Mouse (Mus musculus): ENCODE data around the gene Tymp. TPM values are rescaled to one million over a fixed set of nuclear protein-coding genes. Genes with fewer than 3 reads are reported as not detected.

The Tymp gene
- polyA plus RNA-seq, 1 experiment from 2014 or later: 1.7 TPM

DNA sequence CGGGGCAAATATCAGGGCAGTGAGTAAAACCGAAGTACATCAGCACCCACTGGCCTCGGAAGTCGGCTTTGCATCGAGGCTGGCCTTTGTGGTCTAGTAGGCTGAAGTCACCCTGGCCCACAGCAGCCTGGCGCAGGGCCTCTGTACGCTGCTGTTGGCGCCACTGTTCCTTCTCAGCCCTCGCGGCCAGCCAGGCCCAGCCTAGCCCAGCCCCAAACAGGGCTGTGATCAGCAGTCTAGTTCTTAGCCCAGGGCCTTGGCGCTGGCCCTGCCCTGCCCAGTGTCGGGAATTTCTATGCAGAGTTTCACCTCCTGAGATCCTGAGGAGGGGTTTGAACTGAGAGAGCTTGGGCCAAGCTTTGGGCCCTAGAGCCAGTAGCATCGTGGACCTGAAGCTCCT is 4.8 kb downstream of the Tymp start:
- no peak overlapping the region for H3K9ac ChIP-seq (ENCODE audit: low read depth, low read length)
- peaks cover 6% of the 10 kb centered on the region for H3K27me3 ChIP-seq (ENCODE audit: control insufficient read depth, insufficient read depth, low read length)
- no peak overlapping the region for H3K27ac ChIP-seq (ENCODE audit: low read depth, low read length)
- H3K4me1 ChIP-seq (replicated peaks; ENCODE audit: control insufficient read depth, insufficient read depth, low read length): peaks cover 4% of the 10 kb centered on the region; the same call in 1 of the 2 replicates
- H3K36me3 ChIP-seq (ENCODE audit: control insufficient read depth, insufficient read depth, low read length): peaks cover 15% of the 10 kb centered on the region; the same call in 1 of the 2 replicates
- H3K9me3 ChIP-seq (ENCODE audit: control insufficient read depth, low read length): no peaks in the 10 kb centered on the region
- DNase-seq (ENCODE audit: low spot score) (no peak), ATAC-seq (ENCODE audit: low FRiP score) (no peak)
- WGBS: 94% methylated on average over 13 of the region's 13 CpGs
- H3K4me3 ChIP-seq (ENCODE audit: low read depth, low read length): no peak overlapping the region
- no peak overlapping the region for H3K4me2 ChIP-seq (replicated peaks; ENCODE audit: low read depth, low read length)

- no peak overlapping the region for H3K4me2 ChIP-seq (replicated peaks; ENCODE audit: low read depth, low read length)
- DNase-seq (ENCODE audit: low spot score): no peak
- H3K36me3 ChIP-seq (ENCODE audit: control insufficient read depth, insufficient read depth, low read length): peaks cover 20% of the 10 kb centered on the region
- no peaks in the 10 kb centered on the region for H3K9me3 ChIP-seq (ENCODE audit: control insufficient read depth, low read length)
- 92% methylated on average over 4 of the region's 4 CpGs for WGBS
- H3K9ac ChIP-seq (ENCODE audit: low read depth, low read length): no peak overlapping the region
- no peak overlapping the region for H3K4me3 ChIP-seq (ENCODE audit: low read depth, low read length)
- H3K27ac ChIP-seq (ENCODE audit: low read depth, low read length): no peak overlapping the region
- H3K4me1 ChIP-seq (replicated peaks; ENCODE audit: control insufficient read depth, insufficient read depth, low read length): no peaks in the 10 kb centered on the region
- H3K27me3 ChIP-seq (ENCODE audit: control insufficient read depth, insufficient read depth, low read length): no peaks in the 10 kb centered on the region
- ATAC-seq (ENCODE audit: low FRiP score): no peak
Observed at GRCm38 (mm10) chr15:89365141-89365551, 11.7 kb downstream of the Tymp start.

DNA sequence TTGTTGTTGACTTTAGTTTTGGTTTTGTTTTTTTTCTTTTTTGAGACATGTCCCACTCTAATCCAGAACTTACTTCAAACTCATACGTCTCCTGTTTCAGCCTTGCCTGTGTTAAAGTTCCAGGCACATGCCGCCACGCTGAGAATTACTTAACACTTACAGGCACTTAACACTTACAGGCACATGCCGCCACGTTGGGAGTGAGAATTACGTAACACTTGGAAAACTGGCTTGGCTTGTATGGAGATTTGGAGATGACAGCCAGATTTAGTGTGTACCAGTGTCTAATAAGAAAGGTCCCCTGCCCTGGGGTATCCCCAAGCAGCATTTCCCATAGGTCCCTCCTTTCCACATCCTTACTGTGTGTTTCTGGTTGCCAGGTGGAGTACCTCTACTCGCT is 13.8 kb downstream of the Tymp start:
- Histone ChIP-seq H3K27ac (ENCODE audit: low read depth, low read length) (no peak overlapping the region), H3K4me1 (replicated peaks; ENCODE audit: control insufficient read depth, insufficient read depth, low read length) (no peaks in the 10 kb centered on the region), H3K4me2 (replicated peaks; ENCODE audit: low read depth, low read length) (no peak overlapping the region), H3K9ac (ENCODE audit: low read depth, low read length) (no peak overlapping the region), H3K9me3 (ENCODE audit: control insufficient read depth, low read length) (no peaks in the 10 kb centered on the region), H3K36me3 (ENCODE audit: control insufficient read depth, insufficient read depth, low read length) (peaks cover 13% of the 10 kb centered on the region), H3K27me3 (ENCODE audit: control insufficient read depth, insufficient read depth, low read length) (no peaks in the 10 kb centered on the region), H3K4me3 (ENCODE audit: low read depth, low read length) (no peak overlapping the region)
- DNase-seq (ENCODE audit: low spot score) (no peak), ATAC-seq (ENCODE audit: low FRiP score) (no peak)
- 95% methylated on average over 7 of the region's 7 CpGs for WGBS

DNA sequence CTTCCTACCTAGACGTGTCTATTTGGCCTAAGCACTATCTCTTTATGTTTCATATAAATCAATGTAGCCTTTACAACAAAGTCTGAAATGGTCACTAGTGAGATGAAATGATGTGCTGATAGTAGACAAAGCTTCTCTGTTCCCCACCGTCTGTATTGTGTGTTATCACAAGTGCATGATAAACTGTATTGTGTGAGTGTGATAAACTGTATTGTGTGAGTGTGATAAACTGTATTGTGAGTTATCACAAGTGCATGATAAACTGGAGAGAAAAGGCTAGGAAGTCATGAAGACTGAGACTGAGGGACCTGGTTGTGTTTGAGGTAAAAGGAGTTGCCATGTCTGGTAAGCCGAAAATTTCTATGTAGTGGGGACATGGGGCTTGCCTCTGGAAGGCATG is 18.1 kb downstream of the Tymp start:
- ATAC-seq (ENCODE audit: low FRiP score) (no peak), DNase-seq (ENCODE audit: low spot score) (no peak)
- H3K4me3 ChIP-seq (ENCODE audit: low read depth, low read length): no peak overlapping the region
- no peaks in the 10 kb centered on the region for H3K9me3 ChIP-seq (ENCODE audit: control insufficient read depth, low read length)
- no peak overlapping the region for H3K9ac ChIP-seq (ENCODE audit: low read depth, low read length)
- WGBS: 92% methylated on average over 3 of the region's 3 CpGs
- H3K4me1 ChIP-seq (replicated peaks; ENCODE audit: control insufficient read depth, insufficient read depth, low read length): peaks cover 7% of the 10 kb centered on the region; the same call in 1 of the 2 replicates
- H3K27ac ChIP-seq (ENCODE audit: low read depth, low read length): no peak overlapping the region
- no peaks in the 10 kb centered on the region for H3K27me3 ChIP-seq (ENCODE audit: control insufficient read depth, insufficient read depth, low read length)
- H3K36me3 ChIP-seq (ENCODE audit: control insufficient read depth, insufficient read depth, low read length): 0 out of 2 replicates have a peak, but pooled peaks cover 2% of the 10 kb centered on the region
- H3K4me2 ChIP-seq (replicated peaks; ENCODE audit: low read depth, low read length): no peak overlapping the region

DNA sequence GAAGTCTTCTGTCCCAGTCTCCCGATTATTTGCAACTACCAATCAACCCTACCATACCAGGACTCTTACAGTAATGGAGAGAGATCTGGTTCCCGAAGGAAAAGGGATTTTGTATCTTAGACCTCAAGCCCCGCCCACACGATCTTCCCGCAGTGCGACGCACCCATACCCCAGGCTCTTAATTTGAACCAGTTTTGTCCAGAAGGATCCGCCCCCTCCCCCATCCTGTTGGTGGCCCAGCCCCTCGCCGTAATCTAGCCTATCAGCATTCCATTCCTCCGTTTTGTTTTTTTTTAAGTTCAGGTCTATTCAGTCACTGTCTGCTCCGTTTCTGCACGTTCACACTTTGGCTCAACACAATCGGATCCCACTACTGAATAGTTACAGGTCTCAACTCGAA is 20.5 kb downstream of the Tymp start:
- WGBS: under 1% methylated on average over 15 of the region's 15 CpGs

GRCm38 (mm10) chr15:89355241-89356187 is 21.3 kb downstream of the Tymp start, which contains the start of the genes Lmf2 and Ncaph2:
TSS of gene Lmf2 (minus strand) at chr15:89355659.
TSS of gene Ncaph2 (plus strand) at chr15:89355719.
- Histone ChIP-seq H3K36me3 (ENCODE audit: control insufficient read depth, insufficient read depth, low read length) (peaks cover 18% of the 10 kb centered on the region), H3K9ac (ENCODE audit: low read depth, low read length) (peak within 1 kb of the TSS; percentile 88), H3K27me3 (ENCODE audit: control insufficient read depth, insufficient read depth, low read length) (no peaks in the 10 kb centered on the region), H3K4me2 (replicated peaks; ENCODE audit: low read depth, low read length) (peak within 1 kb of the TSS; percentile 68), H3K27ac (ENCODE audit: low read depth, low read length) (peak within 1 kb of the TSS; percentile 27; the same call in 1 of the 2 replicates), H3K9me3 (ENCODE audit: control insufficient read depth, low read length) (no peaks in the 10 kb centered on the region), H3K4me3 (ENCODE audit: low read depth, low read length) (peak within 1 kb of the TSS; percentile 54), H3K4me1 (replicated peaks; ENCODE audit: control insufficient read depth, insufficient read depth, low read length) (peaks cover 7% of the 10 kb centered on the region; the same call in 1 of the 2 replicates)
- ATAC-seq (ENCODE audit: low FRiP score) (peak; percentile 92), DNase-seq (ENCODE audit: low spot score) (peak; percentile 99)
- WGBS: 1% methylated on average over 64 of the region's 64 CpGs

More for the DNA sequence above, 20.5 kb downstream of the Tymp start:
- 0 out of 2 replicates have a peak overlapping the region, but pooled peaks have one; percentile 17 for H3K27ac ChIP-seq (ENCODE audit: low read depth, low read length)
- no peaks in the 10 kb centered on the region for H3K27me3 ChIP-seq (ENCODE audit: control insufficient read depth, insufficient read depth, low read length)
- H3K9ac ChIP-seq (ENCODE audit: low read depth, low read length): peak overlapping the region; percentile 88
- H3K4me1 ChIP-seq (replicated peaks; ENCODE audit: control insufficient read depth, insufficient read depth, low read length): peaks cover 7% of the 10 kb centered on the region; the same call in 1 of the 2 replicates
- ATAC-seq (ENCODE audit: low FRiP score): peak; percentile 67
- no peaks in the 10 kb centered on the region for H3K9me3 ChIP-seq (ENCODE audit: control insufficient read depth, low read length)
- H3K4me2 ChIP-seq (replicated peaks; ENCODE audit: low read depth, low read length): peak overlapping the region; percentile 58
- peak; percentile 91 for DNase-seq (ENCODE audit: low spot score)
- H3K4me3 ChIP-seq (ENCODE audit: low read depth, low read length): peak overlapping the region; percentile 54
- peaks cover 18% of the 10 kb centered on the region for H3K36me3 ChIP-seq (ENCODE audit: control insufficient read depth, insufficient read depth, low read length)

GRCm38 (mm10) chr15:89354455-89354854 is 22.4 kb downstream of the Tymp start:
- no peak overlapping the region for H3K27ac ChIP-seq (ENCODE audit: low read depth, low read length)
- ATAC-seq (ENCODE audit: low FRiP score): peak; percentile 2; the same call in 1 of the 2 replicates
- peak overlapping the region; percentile 68 for H3K4me2 ChIP-seq (replicated peaks; ENCODE audit: low read depth, low read length)

DNA sequence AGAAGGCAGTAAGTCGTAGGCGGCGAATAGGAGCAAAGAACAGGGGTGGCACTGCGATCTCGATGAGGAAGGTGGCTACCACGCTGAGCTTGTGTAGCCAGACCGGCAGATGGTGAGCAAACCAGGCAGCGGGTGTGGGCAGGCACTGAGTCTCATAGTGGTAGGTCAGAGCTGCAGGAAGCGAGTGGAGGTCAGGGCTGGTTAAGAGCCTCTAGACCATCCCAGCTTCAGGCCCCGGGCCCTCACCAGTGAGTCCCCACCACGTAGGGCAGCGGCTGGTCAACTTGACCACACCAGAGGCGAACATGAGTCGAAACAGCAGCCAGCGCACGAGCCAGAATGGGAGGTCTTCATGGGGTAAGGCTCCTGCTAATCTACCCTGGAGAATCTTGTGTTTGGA is 23.0 kb downstream of the Tymp start:
- Histone ChIP-seq H3K27me3 (ENCODE audit: control insufficient read depth, insufficient read depth, low read length) (no peaks in the 10 kb centered on the region), H3K4me1 (replicated peaks; ENCODE audit: control insufficient read depth, insufficient read depth, low read length) (peaks cover 7% of the 10 kb centered on the region; the same call in 1 of the 2 replicates), H3K36me3 (ENCODE audit: control insufficient read depth, insufficient read depth, low read length) (peaks cover 18% of the 10 kb centered on the region), H3K9me3 (ENCODE audit: control insufficient read depth, low read length) (no peaks in the 10 kb centered on the region), H3K27ac (ENCODE audit: low read depth, low read length) (no peak overlapping the region), H3K4me3 (ENCODE audit: low read depth, low read length) (no peak overlapping the region), H3K4me2 (replicated peaks; ENCODE audit: low read depth, low read length) (no peak overlapping the region), H3K9ac (ENCODE audit: low read depth, low read length) (no peak overlapping the region)
- DNase-seq (ENCODE audit: low spot score) (no peak), ATAC-seq (ENCODE audit: low FRiP score) (no peak)
- WGBS: 95% methylated on average over 16 of the region's 16 CpGs

More at GRCm38 (mm10) chr15:89354455-89354854, 22.4 kb downstream of the Tymp start:
- Histone ChIP-seq H3K9ac (ENCODE audit: low read depth, low read length) (peak overlapping the region; percentile 88), H3K9me3 (ENCODE audit: control insufficient read depth, low read length) (no peaks in the 10 kb centered on the region), H3K4me1 (replicated peaks; ENCODE audit: control insufficient read depth, insufficient read depth, low read length) (peaks cover 7% of the 10 kb centered on the region; the same call in 1 of the 2 replicates), H3K4me3 (ENCODE audit: low read depth, low read length) (peak overlapping the region; percentile 54), H3K27me3 (ENCODE audit: control insufficient read depth, insufficient read depth, low read length) (no peaks in the 10 kb centered on the region), H3K36me3 (ENCODE audit: control insufficient read depth, insufficient read depth, low read length) (peaks cover 18% of the 10 kb centered on the region)
- DNase-seq (ENCODE audit: low spot score): no peak
- 81% methylated on average over 7 of the region's 7 CpGs for WGBS

Data from hindbrain, embryonic 11.5 days (tissue).